Mouse (Mus musculus) heart, postnatal 14 days (tissue): ENCODE results near the gene Pmis2. TPM values are rescaled to one million over a fixed set of nuclear protein-coding genes. Genes with fewer than 3 reads are reported as not detected.

Experiments used
- DNase-seq, 2 experiments: peaks; one replicate each; pipeline ENCODE4 v3.0.0; 2021 to 2022
- intact Hi-C: fragments of 180-260 bp; cut with DNase I; formaldehyde crosslinking; loops from one replicate; pipeline ENCODE4 v1.15.1; 2025
- total RNA-seq, 2 experiments: library from RNA; stranded (reverse); gene quantifications; 2 replicates each; pipeline ENCODE4 v1.2.3; 2021

Gene Pmis2
- total RNA-seq, 2 experiments from 2014 or later = 0.43 TPM; not detected in 1

DNA sequence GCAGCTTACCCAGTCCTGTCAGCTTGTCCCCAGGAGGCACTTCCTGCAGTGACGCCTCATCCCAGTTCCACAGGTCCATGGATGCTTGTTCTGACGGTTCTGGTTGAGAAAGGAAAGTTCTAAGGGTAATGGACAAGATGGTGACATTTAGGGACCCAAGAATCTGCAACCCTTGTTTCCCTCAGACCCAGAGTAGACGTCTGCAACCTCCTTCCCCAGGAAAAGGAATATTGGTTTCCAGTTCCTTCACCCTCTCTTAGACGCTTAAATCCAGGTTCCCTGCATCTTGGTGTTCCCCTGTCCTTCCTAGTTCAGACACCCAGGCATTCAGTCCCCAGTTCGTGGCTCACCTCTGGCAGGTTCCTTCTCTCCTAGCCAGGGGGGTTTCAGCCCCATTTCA, 35.7 kb downstream of the Pmis2 start, which contains the start of gene Etv2:
Gene Etv2, minus strand, starts transcription at position 101 of the 400 bp plus-strand sequence.
- intact Hi-C loops = no loop called here
- no peak for DNase-seq

- peak; percentile 40 to 64 for DNase-seq
- intact Hi-C loops = no loop called here
These were observed 36.8 kb downstream of the Pmis2 start for GRCm38 (mm10) chr7:30634621-30635020.

GRCm38 (mm10) chr7:30633762-30634412, 37.5 kb downstream of the Pmis2 start:
- intact Hi-C loops = no loop called here
- DNase-seq = no peak

DNA sequence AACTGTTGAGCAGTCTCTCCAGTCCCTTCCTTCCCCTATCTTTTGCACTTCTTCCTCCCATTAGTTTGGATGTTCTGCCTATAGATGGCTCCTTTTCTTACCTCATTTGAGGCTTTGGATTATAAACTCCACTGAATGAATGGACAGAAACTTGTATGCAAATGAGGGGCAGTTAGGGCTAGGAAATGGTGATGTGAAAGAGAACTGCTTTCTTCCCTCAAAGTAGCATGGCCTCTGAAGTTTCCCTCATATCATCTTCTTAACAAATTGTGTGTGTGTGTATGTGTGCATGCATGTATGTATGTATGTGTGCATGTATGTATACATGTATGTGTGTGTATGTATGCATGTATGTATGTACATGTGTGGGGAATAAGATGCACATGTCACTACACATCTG, 42.4 kb downstream of the Pmis2 start:
- intact Hi-C loops = no loop called here
- DNase-seq = no peak

DNA sequence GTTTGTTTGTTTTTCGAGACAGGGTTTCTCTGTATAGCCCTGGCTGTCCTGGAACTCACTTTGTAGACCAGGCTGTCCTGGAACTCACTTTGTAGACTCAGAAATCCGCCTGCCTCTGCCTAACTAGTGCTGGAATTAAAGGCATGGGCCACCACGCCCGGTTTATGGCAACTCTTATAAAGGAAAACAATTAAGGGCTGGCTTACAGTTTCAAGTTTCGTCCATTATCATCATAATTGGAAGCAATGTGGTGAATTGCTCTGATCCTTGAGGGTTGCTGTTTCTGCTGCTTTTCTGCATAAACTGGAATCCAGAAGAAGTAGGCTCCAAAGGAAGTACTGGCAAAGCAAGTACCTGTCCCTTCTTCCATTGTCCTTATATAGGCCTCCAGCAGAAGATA, 44.8 kb downstream of the Pmis2 start:
- intact Hi-C loops = no loop called here
- DNase-seq = no peak

- intact Hi-C loops = no loop called here
- peak; percentile 90 to 91 for DNase-seq
These were observed 45.6 kb downstream of the Pmis2 start, which contains the start of gene Cox6b1 for GRCm38 (mm10) chr7:30625530-30626384. Cox6b1 (minus strand) TSS chr7:30626151.

Other genes with a start within 250 kb of the Pmis2 start
- under 1 TPM; 0.67 to 0.71 TPM for gene Nfkbid, start 249.9 kb downstream of the Pmis2 start, total RNA-seq
- gene Aplp1, start 226.1 kb downstream of the Pmis2 start, total RNA-seq = 1 to 10 TPM; 4.0 to 4.4 TPM
- not detected for gene Kirrel2, start 213.9 kb downstream of the Pmis2 start, total RNA-seq
- gene Nphs1, start 213.3 kb downstream of the Pmis2 start, total RNA-seq = not detected
- not detected for gene Prodh2, start 178.0 kb downstream of the Pmis2 start, total RNA-seq
- 1 to 10 TPM; 2.7 to 3.2 TPM for gene Arhgap33, start 136.5 kb downstream of the Pmis2 start, total RNA-seq
- gene Hspb6, start 119.4 kb downstream of the Pmis2 start, total RNA-seq = 100 to 1,000 TPM; 425 to 488 TPM
- gene Proser3, start 119.3 kb downstream of the Pmis2 start, total RNA-seq = 1 to 10 TPM; 4.6 to 5.3 TPM
- gene Lin37, start 111.8 kb downstream of the Pmis2 start, total RNA-seq = 10 to 100 TPM; 14.4 to 16.4 TPM
- gene U2af1l4, start 108.3 kb downstream of the Pmis2 start, total RNA-seq = 10 to 100 TPM; 63.8 to 65.6 TPM
- 1 to 10 TPM; 1.9 to 2.4 TPM for gene Gm49396, start 108.3 kb downstream of the Pmis2 start, total RNA-seq
- 10 to 100 TPM; 66.3 to 67.3 TPM for gene Psenen, start 108.0 kb downstream of the Pmis2 start, total RNA-seq
- gene Igflr1, start 106.2 kb downstream of the Pmis2 start, total RNA-seq = 1 to 10 TPM; 1.9 to 2.5 TPM
- gene Kmt2b, start 82.9 kb downstream of the Pmis2 start, total RNA-seq = 10 to 100 TPM; 22.6 to 26.9 TPM
- not detected for gene Zbtb32, start 72.7 kb downstream of the Pmis2 start, total RNA-seq
- under 1 TPM; 0.34 to 0.38 TPM for gene Upk1a, start 58.8 kb downstream of the Pmis2 start, total RNA-seq
- 1,000 to 10,000 TPM; 4,389 to 4,822 TPM for gene Cox6b1, start 45.5 kb downstream of the Pmis2 start, total RNA-seq
- not detected for gene Etv2, start 35.8 kb downstream of the Pmis2 start, total RNA-seq
- 10 to 100 TPM; 49.1 to 53.1 TPM for gene Rbm42, start 21.3 kb downstream of the Pmis2 start, total RNA-seq
- gene Haus5, start 6.6 kb downstream of the Pmis2 start, total RNA-seq = 1 to 10 TPM; 4.7 to 4.8 TPM
- gene 2200002J24Rik, start 27.3 kb upstream of the Pmis2 start, total RNA-seq = not detected
- under 1 TPM in 1 of 2 experiments, not detected in 1; 0.15 TPM for gene Atp4a, start 40.6 kb upstream of the Pmis2 start, total RNA-seq
- gene Tmem147, start 57.9 kb upstream of the Pmis2 start, total RNA-seq = 100 to 1,000 TPM; 238 to 243 TPM
- not detected for gene Gapdhs, start 72.1 kb upstream of the Pmis2 start, total RNA-seq
- gene Sbsn, start 79.9 kb upstream of the Pmis2 start, total RNA-seq = 1 to 10 TPM; 4.3 to 5.5 TPM
- gene Dmkn, start 92.2 kb upstream of the Pmis2 start, total RNA-seq = 1 to 10 TPM; 4.8 to 7.0 TPM
- not detected for gene Krtdap, start 116.3 kb upstream of the Pmis2 start, total RNA-seq
- under 1 TPM; 0.34 to 0.74 TPM for gene Ffar2, start 152.2 kb upstream of the Pmis2 start, total RNA-seq
- gene Ffar3, start 184.6 kb upstream of the Pmis2 start, total RNA-seq = not detected
- gene Ffar1, start 190.0 kb upstream of the Pmis2 start, total RNA-seq = not detected
- under 1 TPM; 0.39 to 0.43 TPM for gene Cd22, start 208.7 kb upstream of the Pmis2 start, total RNA-seq
- under 1 TPM; 0.15 to 0.22 TPM for gene Mag, start 243.3 kb upstream of the Pmis2 start, total RNA-seq